Mouse (Mus musculus) ES-E14 (cell line): ENCODE measurements around the gene Kif18b. TPM values are rescaled to one million over a fixed set of nuclear protein-coding genes. Genes with fewer than 3 reads are reported as not detected.
A peak's percentile ranks its signal among the peaks of the same experiment; 100 is the strongest.

Experiments
- DNase-seq: peaks from one replicate; pipeline ENCODE4 v3.0.0-alpha.2; 2013; ENCODE audit warnings: low read depth, low spot score
- H3K27ac ChIP-seq: 2 replicates; pipeline ENCODE4 v1.5.1; 2012; ENCODE audit warnings: low read depth, mild to moderate bottlenecking, low read length, moderate library complexity, mixed read lengths; ENCODE audit not compliant: poor library complexity, insufficient read depth, severe bottlenecking
- H3K36me3 ChIP-seq: 2 replicates; pipeline ENCODE4 v1.6.1; 2012; ENCODE audit warnings: mild to moderate bottlenecking, low read length, moderate library complexity, mixed read lengths; ENCODE audit not compliant: control insufficient read depth, poor library complexity, insufficient read depth, severe bottlenecking
- H3K4me1 ChIP-seq, 2 experiments: fragments of 150-350 bp in 1 of 2; sonication (generic) in 1 of 2; 2 replicates each; pipeline ENCODE4 v1.6.1; 2012; ENCODE audit warnings: low read length in 2 of 2, mild to moderate bottlenecking in 1 of 2, mixed read lengths in 1 of 2; ENCODE audit not compliant: control insufficient read depth in 2 of 2, insufficient read depth in 2 of 2, poor library complexity in 1 of 2
- H3K4me3 ChIP-seq, 2 experiments: fragments of 150-350 bp in 1 of 2; sonication (generic) in 1 of 2; 2 replicates each; pipeline ENCODE4 v1.5.1; 2012; ENCODE audit warnings: low read length in 2 of 2, low read depth in 1 of 2, mild to moderate bottlenecking in 1 of 2, mixed read lengths in 1 of 2; ENCODE audit not compliant: insufficient read depth in 1 of 2, poor library complexity in 1 of 2, severe bottlenecking in 1 of 2
- H3K9ac ChIP-seq: 2 replicates; pipeline ENCODE4 v1.6.1; 2012; ENCODE audit warnings: low read depth, mild to moderate bottlenecking, low read length, mixed read lengths; ENCODE audit not compliant: poor library complexity, insufficient read depth, severe bottlenecking
- H3K9me3 ChIP-seq: fragments of 150-350 bp; sonication (generic); 2 replicates; pipeline ENCODE4 v1.6.1; 2012; ENCODE audit warnings: low read depth, mild to moderate bottlenecking, low read length; ENCODE audit not compliant: control insufficient read depth, insufficient read depth
- CHD2 ChIP-seq: IDR thresholded peaks from 2 replicates; pipeline ENCODE4 v1.6.1; 2014; ENCODE audit warnings: mild to moderate bottlenecking, low read depth, low read length, inconsistent platforms
- HCFC1 ChIP-seq: IDR thresholded peaks from 2 replicates; pipeline ENCODE4 v1.6.1; 2012; ENCODE audit warnings: low read length, inconsistent platforms, borderline replicate concordance; ENCODE audit not compliant: insufficient read depth
- MAFK ChIP-seq: IDR thresholded peaks from 2 replicates; pipeline ENCODE4 v1.6.1; 2014; ENCODE audit warnings: mild to moderate bottlenecking, low read depth, low read length, inconsistent platforms; ENCODE audit not compliant: insufficient read depth
- ZC3H11A ChIP-seq: IDR thresholded peaks from 2 replicates; pipeline ENCODE4 v1.6.1; 2012; ENCODE audit warnings: low read depth, mild to moderate bottlenecking, inconsistent platforms, low read length, borderline replicate concordance
- ZNF384 ChIP-seq: IDR thresholded peaks from 2 replicates; pipeline ENCODE4 v1.6.1; 2012; ENCODE audit warnings: low read depth, low read length, inconsistent platforms
- in situ Hi-C, 2 experiments: fragments of 600-800 bp; cut with MboI; formaldehyde crosslinking; loops; one replicate each; pipeline ENCODE4 v1.15.1; 2025; ENCODE audit warnings: low sequenced_read_pairs in 2 of 2, inconsistent platforms in 1 of 2; ENCODE audit not compliant: unreplicated experiment in 2 of 2
- total RNA-seq: library from RNA; depleted of rRNA; stranded (reverse); fragments of 300-350 nt; gene quantifications from 2 replicates; pipeline ENCODE4 v1.2.3, GENCODE M21; 2012

Kif18b gene
- total RNA-seq, 1 experiment: 38.4 TPM

GRCm38 (mm10) chr11:102893015-102893651, 31.8 kb downstream of the Kif18b start:
- Histone ChIP-seq H3K9me3 (no peaks in the 10 kb centered on the region), H3K4me3 (peak overlapping the region; percentile 51 to 70), H3K9ac (peak overlapping the region; percentile 31), H3K36me3 (no peaks in the 10 kb centered on the region), H3K27ac (no peak overlapping the region), H3K4me1 (peaks cover 0 to 1% of the 10 kb centered on the region in 2 experiments; a peak in 2 of 4 replicates)
- peak; percentile 80 for DNase-seq
- in situ Hi-C loops: loop anchor here in 1 of 2 experiments (10.0 kb wide), 1 partner anchor 102 kb away; no protein-coding TSS in a partner anchor
- TF ChIP-seq ZC3H11A: no peak
- TF ChIP-seq ZNF384: no peak
- no peak for TF ChIP-seq MAFK
- TF ChIP-seq CHD2: no peak
- no peak for TF ChIP-seq HCFC1

DNA sequence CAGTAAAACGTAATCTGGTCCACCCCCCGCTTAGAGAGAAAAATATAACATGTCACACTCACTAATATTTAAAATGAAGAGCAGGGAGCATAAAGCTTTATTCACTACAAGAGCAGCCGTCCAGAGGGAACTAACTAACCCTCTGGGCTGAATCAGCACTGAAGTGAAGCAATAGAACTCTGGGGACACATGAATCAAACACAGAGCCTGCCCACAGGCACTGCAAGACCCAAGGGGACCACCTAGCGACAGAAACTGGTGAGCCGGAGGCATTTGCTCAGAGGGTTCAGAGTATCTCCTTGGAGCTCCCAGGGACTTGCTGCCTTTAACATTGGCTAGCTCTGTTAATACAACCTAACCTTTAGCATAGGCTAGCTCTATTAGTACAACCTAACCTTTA, 34.8 kb downstream of the Kif18b start:
- no peak for DNase-seq
- H3K36me3 ChIP-seq: no peaks in the 10 kb centered on the region
- TF ChIP-seq HCFC1 (no peak), MAFK (no peak), CHD2 (no peak), ZC3H11A (no peak), ZNF384 (no peak)
- in situ Hi-C loops: loop anchor here in 1 of 2 experiments (10.0 kb wide), 1 partner anchor 105 kb away; no protein-coding TSS in a partner anchor
- no peak overlapping the region for H3K27ac ChIP-seq
- no peaks in the 10 kb centered on the region for H3K9me3 ChIP-seq
- H3K4me3 ChIP-seq: no peak overlapping the region
- no peak overlapping the region for H3K9ac ChIP-seq
- H3K4me1 ChIP-seq: no peaks in the 10 kb centered on the region; a peak in 1 of 4 replicates

GRCm38 (mm10) chr11:102888135-102888534, 36.8 kb downstream of the Kif18b start:
- DNase-seq: no peak
- TF ChIP-seq MAFK: no peak
- TF ChIP-seq ZNF384: no peak
- TF ChIP-seq ZC3H11A: no peak
- no peak for TF ChIP-seq HCFC1
- no peak for TF ChIP-seq CHD2
- Histone ChIP-seq H3K9me3 (no peaks in the 10 kb centered on the region), H3K4me3 (no peak overlapping the region), H3K9ac (no peak overlapping the region), H3K4me1 (no peaks in the 10 kb centered on the region), H3K27ac (no peak overlapping the region), H3K36me3 (no peaks in the 10 kb centered on the region)
- in situ Hi-C loops: no loop called here

GRCm38 (mm10) chr11:102887433-102887832, 37.5 kb downstream of the Kif18b start:
- Histone ChIP-seq H3K36me3 (no peaks in the 10 kb centered on the region), H3K4me3 (no peak overlapping the region), H3K27ac (no peak overlapping the region), H3K9ac (no peak overlapping the region), H3K9me3 (no peaks in the 10 kb centered on the region), H3K4me1 (no peaks in the 10 kb centered on the region)
- no peak for TF ChIP-seq CHD2
- no peak for TF ChIP-seq ZNF384
- TF ChIP-seq ZC3H11A: no peak
- no peak for TF ChIP-seq HCFC1
- TF ChIP-seq MAFK: no peak
- DNase-seq: no peak
- in situ Hi-C loops: no loop called here
